Mouse (Mus musculus): ENCODE measurements around the gene Nxn.

Nxn gene

GRCm38 (mm10) chr11:76260208-76261050 lies 138.5 kb downstream of the Nxn start:
- no peak for DNase-seq (ENCODE audit: low spot score)

GRCm38 (mm10) chr11:76258511-76258910 lies 140.4 kb downstream of the Nxn start:
- DNase-seq (ENCODE audit: low spot score): no peak

- DNase-seq (ENCODE audit: low spot score): no peak
Observed at GRCm38 (mm10) chr11:76257386-76257785, 141.6 kb downstream of the Nxn start.

GRCm38 (mm10) chr11:76256129-76256528 lies 142.8 kb downstream of the Nxn start:
- DNase-seq (ENCODE audit: low spot score): no peak

GRCm38 (mm10) chr11:76255431-76256001 lies 143.4 kb downstream of the Nxn start:
- no peak for DNase-seq (ENCODE audit: low spot score)

- no peak for DNase-seq (ENCODE audit: low spot score)
Observed at GRCm38 (mm10) chr11:76253918-76254264, 145.0 kb downstream of the Nxn start.

- DNase-seq (ENCODE audit: low spot score): peak; percentile 87
Observed at GRCm38 (mm10) chr11:76253145-76253917, 145.6 kb downstream of the Nxn start.

GRCm38 (mm10) chr11:76252036-76252435 lies 146.9 kb downstream of the Nxn start:
- no peak for DNase-seq (ENCODE audit: low spot score)

GRCm38 (mm10) chr11:76247239-76247638 lies 151.7 kb downstream of the Nxn start:
- no peak for DNase-seq (ENCODE audit: low spot score)

GRCm38 (mm10) chr11:76246439-76246838 lies 152.5 kb downstream of the Nxn start:
- DNase-seq (ENCODE audit: low spot score): no peak

GRCm38 (mm10) chr11:76243811-76244546 lies 155.0 kb downstream of the Nxn start:
- no peak for DNase-seq (ENCODE audit: low spot score)

- DNase-seq (ENCODE audit: low spot score): peak; percentile 95
Observed at GRCm38 (mm10) chr11:76242901-76243810, 155.8 kb downstream of the Nxn start, which contains the start of the genes Mrm3 and Glod4. TSS of gene Mrm3 (plus strand) at chr11:76243715. TSS of gene Glod4 (minus strand) at chr11:76243725.

- no peak for DNase-seq (ENCODE audit: low spot score)
Observed at GRCm38 (mm10) chr11:76239750-76240149, 159.2 kb downstream of the Nxn start.

- DNase-seq (ENCODE audit: low spot score): no peak
Observed at GRCm38 (mm10) chr11:76236136-76236535, 162.8 kb downstream of the Nxn start.

GRCm38 (mm10) chr11:76225051-76225450 lies 173.9 kb downstream of the Nxn start:
- no peak for DNase-seq (ENCODE audit: low spot score)

- DNase-seq (ENCODE audit: low spot score): no peak
Observed at GRCm38 (mm10) chr11:76224631-76225030, 174.3 kb downstream of the Nxn start.

GRCm38 (mm10) chr11:76217390-76217800 lies 181.5 kb downstream of the Nxn start, which contains the start of the genes Dbil5 and Gemin4:
TSS of gene Dbil5 (plus strand) at chr11:76217608.
TSS of gene Gemin4 (minus strand) at chr11:76217664.
- DNase-seq (ENCODE audit: low spot score): peak; percentile 96

GRCm38 (mm10) chr11:76216681-76217389 lies 182.1 kb downstream of the Nxn start:
- DNase-seq (ENCODE audit: low spot score): peak; percentile 32

GRCm38 (mm10) chr11:76216049-76216540 lies 182.8 kb downstream of the Nxn start:
- DNase-seq (ENCODE audit: low spot score): no peak

- no peak for DNase-seq (ENCODE audit: low spot score)
Observed at GRCm38 (mm10) chr11:76215011-76215410, 183.9 kb downstream of the Nxn start.

Measured in ovary, postnatal 14 days (tissue).